Mouse (Mus musculus) limb, embryonic 11.5 days (tissue): ENCODE results near the gene Vdac1. TPM values are rescaled to one million over a fixed set of nuclear protein-coding genes. Genes with fewer than 3 reads are reported as not detected.

ENCODE experiments used
- ATAC-seq: fragments of 200-750 bp; cut with Nextera tagmentation; 2 replicates; pipeline ENCODE4 v1.8.0; 2017; ENCODE audit warnings: low read depth; ENCODE audit not compliant: insufficient number of reproducible peaks, low FRiP score, low TSS enrichment
- DNase-seq: peaks from one replicate; pipeline ENCODE4 v3.0.0-alpha.2; 2015; ENCODE audit warnings: low spot score
- H3K27ac ChIP-seq: fragments of 300-500 bp; sonication (generic); replicated peaks from 2 replicates; pipeline ENCODE4 v1.5.1; 2014; ENCODE audit warnings: low read depth, mild to moderate bottlenecking, low read length
- H3K27me3 ChIP-seq: fragments of 300-500 bp; sonication (generic); 2 replicates; pipeline ENCODE4 v1.6.1; 2014; ENCODE audit warnings: mild to moderate bottlenecking, low read length, mixed read lengths; ENCODE audit not compliant: control insufficient read depth, insufficient read depth
- H3K36me3 ChIP-seq: fragments of 300-500 bp; sonication (generic); 2 replicates; pipeline ENCODE4 v1.6.1; 2014; ENCODE audit warnings: mild to moderate bottlenecking, low read length, moderate library complexity, mixed read lengths; ENCODE audit not compliant: control insufficient read depth, insufficient read depth
- H3K4me1 ChIP-seq: fragments of 300-500 bp; sonication (generic); 2 replicates; pipeline ENCODE4 v1.6.1; 2014; ENCODE audit warnings: low read length, mixed read lengths; ENCODE audit not compliant: control insufficient read depth, insufficient read depth
- H3K4me2 ChIP-seq: fragments of 300-500 bp; sonication (generic); 2 replicates; pipeline ENCODE4 v1.6.1; 2014; ENCODE audit warnings: low read depth, mild to moderate bottlenecking, moderate library complexity; ENCODE audit not compliant: severe bottlenecking
- H3K4me3 ChIP-seq: fragments of 300-500 bp; sonication (generic); 2 replicates; pipeline ENCODE4 v1.5.1; 2014; ENCODE audit warnings: low read depth, low read length
- H3K9ac ChIP-seq: fragments of 300-500 bp; sonication (generic); 2 replicates; pipeline ENCODE4 v1.6.1; 2014; ENCODE audit warnings: mild to moderate bottlenecking, low read length
- H3K9me3 ChIP-seq: fragments of 300-500 bp; sonication (generic); 2 replicates; pipeline ENCODE4 v1.6.1; 2016; ENCODE audit warnings: low read length; ENCODE audit not compliant: control insufficient read depth
- WGBS: fragments of 180-500 bp; shearing (Covaris S2); extraction: QIAGEN DNeasy Blood & Tissue Kit; methylation state at CpG from one replicate; pipeline ENCODE4 v1.1.7; 2014; 5-methylcytosine and 5-hydroxymethylcytosine counted together
- polyA plus RNA-seq: library from polyadenylated mRNA; unstranded; fragments of >200 nt; fragmentation: Nextera tagmentation; extraction: Ambion mirVana; gene quantifications from 2 replicates; pipeline ENCODE4 v1.2.1, GENCODE M21; 2014

Gene Vdac1
- polyA plus RNA-seq, 1 experiment from 2014 or later = 191 TPM

DNA sequence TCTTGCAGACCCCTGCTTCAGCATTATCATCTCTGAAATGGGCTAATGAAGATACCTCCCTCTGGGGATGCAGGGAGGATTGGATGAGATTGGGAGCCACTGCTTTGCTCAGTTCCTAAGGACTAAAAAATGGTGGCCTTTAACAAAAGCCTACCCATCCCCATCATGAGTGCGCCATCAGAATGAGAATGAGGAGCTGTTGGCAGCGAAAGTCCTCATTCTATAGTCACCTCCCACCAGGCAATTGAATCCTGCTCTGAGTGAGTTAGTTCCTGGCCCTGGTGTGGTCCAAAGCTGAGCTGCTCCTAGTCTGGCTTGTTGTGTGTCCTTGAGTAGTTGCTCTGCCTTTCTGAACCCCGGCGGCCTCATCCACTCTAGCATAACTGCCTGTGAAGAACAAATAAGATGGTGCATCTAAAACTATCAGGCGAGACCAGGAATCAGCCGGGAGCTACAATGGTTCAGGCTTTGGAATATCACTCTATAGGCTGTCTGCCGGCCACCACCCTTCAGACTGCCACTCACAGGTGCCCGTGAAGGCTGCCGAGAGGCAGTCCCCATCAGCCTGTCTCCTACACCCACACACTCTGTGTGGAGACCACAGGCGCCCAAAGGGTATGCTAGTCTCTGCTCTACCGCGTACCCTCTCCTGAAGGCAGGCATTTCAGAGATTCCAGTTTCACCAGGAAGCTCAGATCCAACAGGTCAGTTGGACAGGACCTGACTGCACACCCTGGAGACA lies 20.4 kb upstream of the Vdac1 start:
- Histone ChIP-seq H3K4me1 (no peaks in the 10 kb centered on the region), H3K4me2 (no peak overlapping the region), H3K9ac (no peak overlapping the region), H3K9me3 (no peaks in the 10 kb centered on the region), H3K36me3 (no peaks in the 10 kb centered on the region; the same call in 1 of the 2 replicates), H3K27me3 (no peaks in the 10 kb centered on the region), H3K4me3 (no peak overlapping the region), H3K27ac (no peak overlapping the region)
- ATAC-seq = no peak
- 90% methylated on average over 12 of the region's 12 CpGs for WGBS
- no peak for DNase-seq

GRCm38 (mm10) chr11:52341001-52341400 lies 19.7 kb upstream of the Vdac1 start:
- Histone ChIP-seq H3K4me3 (no peak overlapping the region), H3K36me3 (no peaks in the 10 kb centered on the region; the same call in 1 of the 2 replicates), H3K4me1 (no peaks in the 10 kb centered on the region), H3K4me2 (no peak overlapping the region), H3K27me3 (no peaks in the 10 kb centered on the region), H3K9me3 (no peaks in the 10 kb centered on the region), H3K9ac (no peak overlapping the region), H3K27ac (no peak overlapping the region)
- ATAC-seq (no peak), DNase-seq (no peak)
- 58% methylated on average over 9 of the region's 9 CpGs for WGBS

DNA sequence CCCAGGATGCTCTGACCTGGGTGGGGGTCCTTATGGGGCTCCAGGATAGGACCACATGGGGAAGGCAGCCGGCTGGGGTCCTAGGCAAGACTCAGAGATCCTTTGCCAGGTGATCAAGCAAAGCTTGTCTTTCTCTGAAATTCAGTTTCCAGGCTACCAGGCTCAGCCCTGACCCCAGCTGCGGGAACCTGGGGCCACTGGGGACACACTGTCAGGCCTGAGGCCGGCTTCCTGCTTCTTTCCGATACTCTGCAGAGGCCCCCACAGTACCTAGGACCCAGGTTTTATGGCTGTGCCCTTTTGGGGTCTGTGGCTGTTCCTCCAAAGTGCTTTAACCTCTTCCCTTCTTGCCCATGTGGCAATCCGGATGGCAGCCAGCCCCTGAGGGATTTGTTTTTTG lies 19.2 kb upstream of the Vdac1 start:
- no peak overlapping the region for H3K27ac ChIP-seq
- DNase-seq = no peak
- WGBS = 79% methylated on average over 5 of the region's 5 CpGs
- H3K9me3 ChIP-seq = no peaks in the 10 kb centered on the region
- H3K9ac ChIP-seq = no peak overlapping the region
- no peaks in the 10 kb centered on the region for H3K27me3 ChIP-seq
- H3K4me1 ChIP-seq = no peaks in the 10 kb centered on the region
- H3K36me3 ChIP-seq = no peaks in the 10 kb centered on the region; the same call in 1 of the 2 replicates
- no peak overlapping the region for H3K4me3 ChIP-seq
- no peak for ATAC-seq
- H3K4me2 ChIP-seq = no peak overlapping the region

GRCm38 (mm10) chr11:52342296-52342695 lies 18.4 kb upstream of the Vdac1 start:
- no peaks in the 10 kb centered on the region for H3K9me3 ChIP-seq
- no peaks in the 10 kb centered on the region for H3K27me3 ChIP-seq
- DNase-seq (no peak), ATAC-seq (no peak)
- no peak overlapping the region for H3K27ac ChIP-seq
- H3K4me1 ChIP-seq = no peaks in the 10 kb centered on the region
- 85% methylated on average over 4 of the region's 4 CpGs for WGBS
- H3K36me3 ChIP-seq = no peaks in the 10 kb centered on the region; the same call in 1 of the 2 replicates
- no peak overlapping the region for H3K4me2 ChIP-seq
- H3K4me3 ChIP-seq = no peak overlapping the region
- no peak overlapping the region for H3K9ac ChIP-seq

GRCm38 (mm10) chr11:52343162-52343561 lies 17.5 kb upstream of the Vdac1 start:
- Histone ChIP-seq H3K27ac (no peak overlapping the region), H3K9ac (no peak overlapping the region), H3K4me2 (no peak overlapping the region), H3K36me3 (no peaks in the 10 kb centered on the region; the same call in 1 of the 2 replicates), H3K4me3 (no peak overlapping the region), H3K27me3 (no peaks in the 10 kb centered on the region), H3K4me1 (no peaks in the 10 kb centered on the region), H3K9me3 (no peaks in the 10 kb centered on the region)
- peak; percentile 87 for DNase-seq
- ATAC-seq = no peak
- WGBS = 3% methylated on average over 6 of the region's 6 CpGs

GRCm38 (mm10) chr11:52344991-52345777 lies 15.5 kb upstream of the Vdac1 start:
- Histone ChIP-seq H3K27me3 (no peaks in the 10 kb centered on the region), H3K27ac (no peak overlapping the region), H3K9me3 (no peaks in the 10 kb centered on the region), H3K4me3 (no peak overlapping the region), H3K4me1 (no peaks in the 10 kb centered on the region), H3K9ac (no peak overlapping the region), H3K36me3 (no peaks in the 10 kb centered on the region; the same call in 1 of the 2 replicates), H3K4me2 (no peak overlapping the region)
- no peak for DNase-seq
- 82% methylated on average over 12 of the region's 12 CpGs for WGBS
- ATAC-seq = no peak

- Histone ChIP-seq H3K9ac (no peak overlapping the region), H3K27me3 (no peaks in the 10 kb centered on the region), H3K4me1 (no peaks in the 10 kb centered on the region), H3K27ac (no peak overlapping the region), H3K9me3 (no peaks in the 10 kb centered on the region), H3K4me3 (no peak overlapping the region), H3K36me3 (no peaks in the 10 kb centered on the region), H3K4me2 (peak overlapping the region; percentile 25)
- peak; percentile 18; the same call in 1 of the 2 replicates for ATAC-seq
- peak; percentile 95 for DNase-seq
- 6% methylated on average over 10 of the region's 12 CpGs for WGBS
These were observed 14.6 kb upstream of the Vdac1 start for GRCm38 (mm10) chr11:52345939-52346634.

DNA sequence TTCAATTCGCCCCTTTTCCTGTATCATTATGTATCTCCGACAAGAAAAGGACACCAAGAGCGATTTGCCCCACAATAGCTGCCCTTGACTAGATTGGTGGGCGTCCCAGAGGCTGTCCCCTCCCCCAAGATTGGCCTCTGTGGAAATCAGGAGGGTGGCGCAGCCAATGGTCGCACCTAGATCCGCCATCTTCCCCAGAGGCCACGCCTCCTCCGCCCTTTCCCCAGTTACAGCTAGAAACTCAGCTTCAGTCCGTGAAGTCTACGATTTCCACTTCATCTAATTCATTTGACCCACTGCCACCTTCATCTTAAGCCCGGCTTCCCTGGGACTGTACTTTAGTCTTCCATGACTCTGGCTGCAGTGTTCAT lies 14.0 kb upstream of the Vdac1 start:
- peak; percentile 45; the same call in 1 of the 2 replicates for ATAC-seq
- WGBS = 3% methylated on average over 12 of the region's 12 CpGs
- no peak overlapping the region for H3K27ac ChIP-seq

More for the DNA sequence above, 14.0 kb upstream of the Vdac1 start:
- Histone ChIP-seq H3K4me1 (no peaks in the 10 kb centered on the region), H3K4me2 (peak overlapping the region; percentile 25), H3K27me3 (no peaks in the 10 kb centered on the region), H3K9me3 (no peaks in the 10 kb centered on the region), H3K9ac (no peak overlapping the region), H3K36me3 (no peaks in the 10 kb centered on the region), H3K4me3 (no peak overlapping the region)
- DNase-seq = peak; percentile 78
